Mouse (Mus musculus): ENCODE measurements around the gene Gm2696. TPM values are rescaled to one million over a fixed set of nuclear protein-coding genes. Genes with fewer than 3 reads are reported as not detected.

Gene Gm2696
- not detected for total RNA-seq (2023)

DNA sequence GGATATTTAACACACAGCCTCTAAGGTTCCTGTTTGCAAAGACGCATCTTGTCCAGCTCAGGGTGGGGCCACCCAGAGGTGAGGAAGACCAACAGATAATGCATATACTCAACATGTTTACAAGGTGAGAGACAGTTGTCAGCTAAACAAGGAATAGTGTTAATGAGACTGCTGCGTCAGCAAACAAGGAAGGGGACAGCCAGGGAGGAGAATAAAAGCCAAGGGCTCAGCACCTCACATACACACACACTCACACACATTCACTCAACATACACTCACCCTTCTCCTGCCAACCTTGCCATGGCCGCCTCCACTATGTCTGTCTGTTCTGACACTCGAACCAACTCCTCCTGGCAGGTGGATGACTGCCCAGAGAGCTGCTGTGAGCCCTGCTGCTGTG lies at the start of gene Gm2696:
Gene Gm2696, plus strand, starts transcription at position 301 of the 400 bp plus-strand sequence.

DNA sequence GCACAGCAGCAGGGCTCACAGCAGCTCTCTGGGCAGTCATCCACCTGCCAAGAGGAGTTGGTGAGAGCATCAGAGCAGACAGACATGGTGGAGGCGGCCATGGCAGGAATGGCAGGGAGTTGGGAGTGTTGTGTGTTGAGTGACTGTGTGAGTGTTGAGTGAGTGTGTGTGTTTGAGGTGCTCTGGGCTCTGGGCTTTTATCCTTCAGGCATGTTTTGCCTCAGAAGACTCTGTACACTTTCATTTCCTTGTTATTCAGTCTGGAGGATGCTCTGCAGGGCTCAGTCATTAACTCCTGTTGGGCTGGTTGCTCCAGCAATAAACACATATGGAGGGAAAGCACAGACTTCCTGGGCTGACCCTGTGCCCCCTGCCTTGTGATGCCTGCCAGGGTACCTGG lies 43.3 kb upstream of the Gm2696 start, which contains the start of gene Gm3238:
Gene Gm3238, minus strand, starts transcription at position 101 of the 400 bp plus-strand sequence.

DNA sequence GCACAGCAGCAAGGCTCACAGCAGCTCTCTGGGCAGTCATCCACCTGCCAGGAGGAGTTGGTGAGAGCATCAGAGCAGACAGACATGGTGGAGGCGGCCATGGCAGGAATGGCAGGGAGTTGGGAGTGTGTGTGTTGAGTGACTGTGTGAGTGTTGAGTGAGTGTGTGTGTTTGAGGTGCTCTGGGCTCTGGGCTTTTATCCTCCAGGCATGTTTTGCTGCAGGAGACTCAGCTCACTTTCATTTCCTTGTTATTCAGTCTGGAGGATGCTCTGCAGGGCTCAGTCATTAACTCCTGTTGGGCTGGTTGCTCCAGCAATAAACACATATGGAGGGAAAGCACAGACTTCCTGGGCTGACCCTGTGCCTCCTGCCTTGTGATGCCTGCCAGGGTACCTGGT lies 37.6 kb upstream of the Gm2696 start, which contains the start of gene Gm7138:
Gene Gm7138, minus strand, starts transcription at position 101 of the 400 bp plus-strand sequence.

DNA sequence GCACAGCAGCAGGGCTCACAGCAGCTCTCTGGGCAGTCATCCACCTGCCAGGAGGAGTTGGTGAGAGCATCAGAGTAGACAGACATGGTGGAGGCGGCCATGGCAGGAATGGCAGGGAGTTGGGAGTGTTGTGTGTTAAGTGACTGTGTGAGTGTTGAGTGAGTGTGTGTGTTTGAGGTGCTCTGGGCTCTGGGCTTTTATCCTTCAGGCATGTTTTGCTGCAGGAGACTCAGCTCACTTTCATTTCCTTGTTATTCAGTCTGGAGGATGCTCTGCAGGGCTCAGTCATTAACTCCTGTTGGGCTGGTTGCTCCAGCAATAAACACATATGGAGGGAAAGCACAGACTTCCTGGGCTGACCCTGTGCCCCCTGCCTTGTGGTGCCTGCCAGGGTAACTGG lies 32.0 kb upstream of the Gm2696 start, which contains the start of gene Gm3250:
Gene Gm3250, minus strand, starts transcription at position 101 of the 400 bp plus-strand sequence.

DNA sequence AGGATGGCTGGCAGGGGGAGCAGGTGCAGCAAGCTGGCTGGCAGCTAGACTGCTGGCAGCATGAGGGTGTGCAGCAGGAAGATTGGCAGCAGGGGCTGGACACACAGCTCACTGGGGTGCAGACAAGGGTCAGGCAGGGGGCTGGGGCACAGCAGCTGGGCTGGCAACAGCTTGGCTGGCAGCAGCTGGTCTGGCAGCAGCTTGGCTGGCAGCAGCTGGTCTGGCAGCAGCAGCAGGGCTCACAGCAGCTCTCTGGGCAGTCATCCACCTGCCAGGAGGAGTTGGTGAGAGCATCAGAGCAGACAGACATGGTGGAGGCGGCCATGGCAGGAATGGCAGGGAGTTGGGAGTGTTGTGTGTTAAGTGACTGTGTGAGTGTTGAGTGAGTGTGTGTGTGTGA lies 26.6 kb upstream of the Gm2696 start, which contains the start of gene Gm7137:
Gene Gm7137, minus strand, starts transcription at position 325 of the 400 bp plus-strand sequence.

DNA sequence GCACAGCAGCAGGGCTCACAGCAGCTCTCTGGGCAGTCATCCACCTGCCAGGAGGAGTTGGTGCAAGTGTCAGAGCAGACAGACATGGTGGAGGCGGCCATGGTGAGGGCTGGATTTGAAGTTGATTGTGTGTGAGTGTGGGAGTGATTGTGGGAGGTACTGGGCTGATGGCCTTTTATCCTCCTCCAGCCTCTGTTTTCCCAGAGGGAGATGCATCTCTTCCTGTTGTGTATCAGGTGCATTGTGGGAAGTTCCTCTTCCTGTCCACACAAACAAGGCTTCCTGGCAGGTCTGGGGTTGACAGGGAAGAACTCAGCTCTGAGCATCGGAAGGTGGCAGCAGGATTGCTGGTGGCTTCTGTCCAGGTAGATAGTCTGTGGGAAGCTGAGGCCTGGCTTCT lies 19.5 kb upstream of the Gm2696 start, which contains the start of gene Gm9639:
Gene Gm9639, minus strand, starts transcription at position 101 of the 400 bp plus-strand sequence.

DNA sequence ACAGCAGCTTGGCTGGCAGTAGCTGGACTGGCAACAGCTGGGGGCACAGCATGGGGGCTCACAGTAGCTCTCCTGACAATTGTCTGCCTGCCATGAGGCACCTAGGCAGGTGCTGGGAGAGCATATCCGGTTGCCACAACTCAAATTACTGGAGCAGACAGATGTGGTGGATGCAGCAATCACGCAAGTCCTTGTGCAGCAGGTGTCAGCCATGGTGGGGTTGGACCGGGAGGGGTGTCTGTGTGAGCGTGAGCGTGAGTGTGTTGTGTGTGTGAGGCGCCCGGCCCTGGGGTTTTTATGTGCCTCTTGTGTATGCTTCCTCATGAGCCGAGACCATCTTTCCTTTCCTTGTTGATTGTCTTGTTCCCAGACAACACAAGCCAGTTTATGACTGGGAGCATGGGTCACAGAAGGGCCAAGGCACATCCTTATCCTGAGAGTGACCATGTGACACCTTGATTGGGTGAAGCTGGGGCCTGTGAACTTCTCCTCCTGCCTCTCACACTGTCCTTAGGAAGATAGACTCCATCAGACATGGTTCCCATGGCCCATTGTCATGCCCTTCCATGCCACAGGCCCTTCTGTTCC lies 15.5 kb upstream of the Gm2696 start, which contains the start of gene Gm19668:
Gene Gm19668, minus strand, starts transcription at position 213 of the 588 bp plus-strand sequence.

DNA sequence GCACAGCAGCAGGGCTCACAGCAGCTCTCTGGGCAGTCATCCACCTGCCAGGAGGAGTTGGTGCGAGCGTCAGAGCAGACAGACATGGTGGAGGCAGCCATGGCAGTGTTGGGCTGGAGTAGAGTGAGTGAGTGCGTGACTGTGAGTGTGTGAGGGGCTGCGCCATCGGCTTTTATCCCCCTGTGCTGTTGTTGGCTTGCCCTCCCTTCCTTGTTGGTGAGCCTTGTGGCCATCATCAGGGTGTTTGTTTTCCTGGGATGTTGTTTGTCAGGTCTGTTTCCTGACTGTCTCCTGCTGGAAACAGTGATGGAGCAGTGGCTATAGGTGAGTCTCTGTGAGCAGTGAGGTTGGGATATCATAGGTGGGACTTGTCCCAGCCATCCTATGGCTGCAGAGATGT lies 2.7 kb upstream of the Gm2696 start, which contains the start of gene Gm9507:
Gene Gm9507, minus strand, starts transcription at position 101 of the 400 bp plus-strand sequence.

DNA sequence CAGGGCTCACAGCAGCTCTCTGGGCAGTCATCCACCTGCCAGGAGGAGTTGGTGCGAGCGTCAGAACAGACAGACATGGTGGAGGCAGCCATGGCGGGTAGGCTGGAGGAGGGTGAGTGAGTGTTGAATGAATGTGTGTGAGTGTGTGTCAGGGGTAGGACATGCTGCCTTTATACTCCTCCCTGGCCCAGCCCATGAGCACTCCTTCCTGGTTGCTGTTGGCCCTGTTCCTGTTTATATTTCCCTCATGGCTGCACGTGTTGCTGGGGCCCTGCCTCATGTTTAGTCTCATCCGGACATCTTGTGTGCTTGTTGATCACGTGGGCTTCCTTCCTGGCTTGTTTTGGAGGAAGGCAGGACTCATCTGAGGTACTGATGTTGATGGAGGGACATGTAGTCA lies 12.5 kb downstream of the Gm2696 start, which contains the start of gene Krtap10-4:
Gene Krtap10-4, minus strand, starts transcription at position 145 of the 400 bp plus-strand sequence.

DNA sequence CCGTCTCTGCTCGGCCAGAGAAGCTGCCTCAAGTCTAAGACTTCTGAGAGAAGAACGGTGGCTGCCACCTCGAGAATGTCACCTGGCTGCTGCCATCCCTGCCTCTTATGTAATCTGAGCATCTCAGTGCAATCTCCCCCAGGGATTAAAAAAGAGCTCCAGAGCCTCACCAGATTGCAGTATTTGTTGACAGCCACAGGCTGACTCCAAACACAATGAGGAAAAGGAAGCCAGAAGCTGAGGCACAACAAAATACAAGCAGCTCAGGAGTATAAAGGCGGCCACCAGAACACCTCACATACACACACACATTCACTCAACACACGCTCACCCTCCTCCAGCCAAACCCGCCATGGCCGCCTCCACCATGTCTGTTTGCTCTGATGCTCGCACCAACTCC lies 21.2 kb downstream of the Gm2696 start, which contains the start of gene Krtap10-10:
Gene Krtap10-10, plus strand, starts transcription at position 301 of the 400 bp plus-strand sequence.

DNA sequence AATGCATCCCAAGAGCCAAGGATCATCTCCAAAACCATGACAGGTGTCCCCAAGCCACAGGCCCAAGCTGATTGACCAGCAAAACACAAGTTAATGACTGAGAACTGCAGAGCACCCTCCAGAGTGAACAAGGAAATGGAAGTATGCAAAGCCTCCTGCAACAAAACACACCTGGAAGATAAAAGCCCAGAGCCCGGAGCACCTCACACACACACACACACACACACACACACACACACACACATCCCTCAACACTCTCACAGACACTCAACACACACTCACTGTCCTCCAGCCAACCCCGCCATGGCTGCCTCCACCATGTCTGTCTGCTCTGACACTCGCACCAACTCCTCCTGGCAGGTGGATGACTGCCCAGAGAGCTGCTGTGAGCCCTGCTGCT lies 32.0 kb downstream of the Gm2696 start, which contains the start of gene Gm36176:
Gene Gm36176, plus strand, starts transcription at position 301 of the 400 bp plus-strand sequence.

DNA sequence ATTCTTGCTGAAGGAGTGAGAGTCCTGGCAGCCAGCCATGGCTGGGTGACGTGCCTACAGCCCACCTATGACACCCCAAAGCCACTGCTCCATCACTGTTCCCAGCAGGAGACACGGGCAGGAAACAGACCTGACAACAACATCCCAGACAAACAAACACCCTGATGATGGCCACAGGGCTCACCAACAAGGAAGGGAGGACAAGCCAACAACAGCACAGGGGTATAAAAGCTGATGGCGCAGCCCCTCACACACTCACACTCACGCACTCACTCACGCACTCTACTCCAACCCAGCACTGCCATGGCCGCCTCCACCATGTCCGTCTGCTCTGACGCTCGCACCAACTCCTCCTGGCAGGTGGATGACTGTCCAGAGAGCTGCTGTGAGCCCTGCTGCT lies 38.1 kb downstream of the Gm2696 start, which contains the start of gene Gm10318:
Gene Gm10318, plus strand, starts transcription at position 301 of the 400 bp plus-strand sequence.

DNA sequence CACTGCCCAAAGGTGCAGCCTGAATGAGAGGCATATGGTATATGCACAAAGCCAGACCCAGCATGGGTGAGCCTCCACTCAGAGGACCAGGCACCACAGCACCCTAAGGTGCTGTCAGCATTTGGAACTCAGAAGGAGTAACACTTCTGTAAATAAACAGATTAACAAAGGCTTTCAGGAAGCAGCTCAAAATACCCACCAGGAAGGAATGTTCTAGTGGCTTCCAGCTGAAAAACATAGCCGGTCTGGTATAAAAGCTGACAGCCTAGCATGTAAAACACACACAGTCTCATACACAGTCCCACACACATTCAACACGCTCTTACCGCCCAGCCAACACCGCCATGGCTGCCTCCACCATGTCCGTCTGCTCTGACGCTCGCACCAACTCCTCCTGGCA lies 47.2 kb downstream of the Gm2696 start, which contains the start of gene Gm3285:
Gene Gm3285, plus strand, starts transcription at position 301 of the 400 bp plus-strand sequence.

Other genes starting within 250 kb of the Gm2696 start
- gene Pttg1ip, start 233.0 kb upstream of the Gm2696 start, total RNA-seq (2023) = 100 TPM
- gene Sumo3, start 208.6 kb upstream of the Gm2696 start, total RNA-seq (2023) = 67.6 TPM
- not detected for gene Gm49325, start 208.5 kb upstream of the Gm2696 start, total RNA-seq (2023)
- 34.7 TPM for gene Ube2g2, start 192.4 kb upstream of the Gm2696 start, total RNA-seq (2023)
- gene Tspear, start 128.1 kb upstream of the Gm2696 start, total RNA-seq (2023) = 0.64 TPM
- not detected for gene Gm19402, start 123.9 kb upstream of the Gm2696 start, total RNA-seq (2023)
- gene Gm9508, start 117.4 kb upstream of the Gm2696 start, total RNA-seq (2023) = not detected
- not detected for gene Gm10272, start 108.1 kb upstream of the Gm2696 start, total RNA-seq (2023)
- gene Gm10024, start 103.2 kb upstream of the Gm2696 start, total RNA-seq (2023) = not detected
- not detected for gene Gm10142, start 98.9 kb upstream of the Gm2696 start, total RNA-seq (2023)
- not detected for gene Krtap12-1, start 94.1 kb upstream of the Gm2696 start, total RNA-seq (2023)
- gene Gm10100, start 88.2 kb upstream of the Gm2696 start, total RNA-seq (2023) = not detected
- gene Gm18596, start 72.0 kb upstream of the Gm2696 start, total RNA-seq (2023) = not detected
- gene Gm9736, start 63.3 kb upstream of the Gm2696 start, total RNA-seq (2023) = not detected
- not detected for gene Gm3233, start 55.0 kb upstream of the Gm2696 start, total RNA-seq (2023)
- gene Gm3238, start 43.4 kb upstream of the Gm2696 start, total RNA-seq (2023) = not detected
- not detected for gene Gm7138, start 37.7 kb upstream of the Gm2696 start, total RNA-seq (2023)
- gene Gm3250, start 32.1 kb upstream of the Gm2696 start, total RNA-seq (2023) = not detected
- gene Gm7137, start 26.5 kb upstream of the Gm2696 start, total RNA-seq (2023) = not detected
- gene Gm9639, start 19.6 kb upstream of the Gm2696 start, total RNA-seq (2023) = not detected
- not detected for gene Gm19668, start 15.5 kb upstream of the Gm2696 start, total RNA-seq (2023)
- gene Gm9507, start 2.8 kb upstream of the Gm2696 start, total RNA-seq (2023) = not detected
- not detected for gene Krtap10-4, start 12.4 kb downstream of the Gm2696 start, total RNA-seq (2023)
- gene Krtap10-10, start 21.3 kb downstream of the Gm2696 start, total RNA-seq (2023) = not detected
- not detected for gene Gm36176, start 32.1 kb downstream of the Gm2696 start, total RNA-seq (2023)
- not detected for gene Gm10318, start 38.2 kb downstream of the Gm2696 start, total RNA-seq (2023)
- not detected for gene Gm3285, start 47.3 kb downstream of the Gm2696 start, total RNA-seq (2023)
- not detected for gene Lrrc3, start 87.9 kb downstream of the Gm2696 start, total RNA-seq (2023)
- gene Trpm2, start 155.9 kb downstream of the Gm2696 start, total RNA-seq (2023) = 4.7 TPM
- 6.0 TPM for gene 1810043G02Rik, start 163.8 kb downstream of the Gm2696 start, total RNA-seq (2023)
- gene Pfkl, start 195.4 kb downstream of the Gm2696 start, total RNA-seq (2023) = 110 TPM
- not detected for gene Dnmt3l, start 227.3 kb downstream of the Gm2696 start, total RNA-seq (2023)
- 0.26 TPM for gene Aire, start 228.9 kb downstream of the Gm2696 start, total RNA-seq (2023)

Data from CD4-positive naive resting alpha-beta T cell, adult 76 days (primary cell).